Mouse (Mus musculus) liver, embryonic 18 days (tissue): ENCODE results near the gene Pcsk4. TPM values are rescaled to one million over a fixed set of nuclear protein-coding genes. Genes with fewer than 3 reads are reported as not detected.

Experiments used
- polyA plus RNA-seq: library from polyadenylated mRNA; depleted of rRNA; stranded (reverse); fragments of >200 nt; gene quantifications from 2 replicates; pipeline ENCODE4 v1.2.3, GENCODE M21; 2012; rRNA removed

Pcsk4 gene
- 9.3 and 9.5 TPM in 2 replicates for polyA plus RNA-seq

DNA sequence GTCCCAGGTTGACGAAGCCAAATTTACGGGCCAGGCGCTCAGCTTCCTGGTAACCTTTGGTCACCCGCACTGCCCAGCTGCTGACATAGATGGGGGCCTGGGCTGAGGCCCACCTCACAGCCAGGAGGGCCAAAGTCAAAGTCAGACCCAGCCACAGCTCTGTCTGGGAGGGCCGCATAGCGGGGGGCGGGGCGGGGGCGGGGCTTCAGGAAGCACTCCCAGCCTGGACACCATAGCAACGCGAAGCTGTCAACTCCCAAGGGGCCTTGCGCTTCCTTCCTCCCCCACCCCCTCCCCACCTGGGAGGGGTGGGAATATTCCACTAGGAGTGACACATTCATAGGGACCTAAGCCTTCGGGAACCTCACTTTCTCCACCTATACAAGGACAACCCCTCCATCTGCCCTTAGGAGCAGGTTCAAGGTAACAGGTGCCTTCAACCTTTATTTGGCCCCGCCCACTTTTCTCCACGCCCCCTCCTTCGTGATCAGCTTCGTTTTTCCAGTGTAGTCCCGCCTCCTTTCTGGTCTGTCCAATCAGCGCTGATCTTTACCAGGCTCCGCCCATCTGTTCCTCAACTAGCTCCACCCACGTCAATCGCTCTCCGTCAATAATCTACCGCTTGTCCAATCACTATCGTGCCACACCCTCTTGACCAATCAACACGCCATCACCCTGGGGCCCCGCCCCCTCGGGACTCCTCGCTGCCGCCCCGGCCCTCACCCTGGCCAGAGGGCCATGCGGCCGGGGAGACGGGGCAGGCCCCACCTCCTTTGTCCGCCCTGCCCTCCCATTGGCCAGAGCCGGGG, at the start of gene Pcsk4, which contains the start of gene Reep6:
Pcsk4 (minus strand) TSS at position 226 of the 809 bp plus-strand sequence.
Reep6 (plus strand) TSS at position 681 of the 809 bp plus-strand sequence.

DNA sequence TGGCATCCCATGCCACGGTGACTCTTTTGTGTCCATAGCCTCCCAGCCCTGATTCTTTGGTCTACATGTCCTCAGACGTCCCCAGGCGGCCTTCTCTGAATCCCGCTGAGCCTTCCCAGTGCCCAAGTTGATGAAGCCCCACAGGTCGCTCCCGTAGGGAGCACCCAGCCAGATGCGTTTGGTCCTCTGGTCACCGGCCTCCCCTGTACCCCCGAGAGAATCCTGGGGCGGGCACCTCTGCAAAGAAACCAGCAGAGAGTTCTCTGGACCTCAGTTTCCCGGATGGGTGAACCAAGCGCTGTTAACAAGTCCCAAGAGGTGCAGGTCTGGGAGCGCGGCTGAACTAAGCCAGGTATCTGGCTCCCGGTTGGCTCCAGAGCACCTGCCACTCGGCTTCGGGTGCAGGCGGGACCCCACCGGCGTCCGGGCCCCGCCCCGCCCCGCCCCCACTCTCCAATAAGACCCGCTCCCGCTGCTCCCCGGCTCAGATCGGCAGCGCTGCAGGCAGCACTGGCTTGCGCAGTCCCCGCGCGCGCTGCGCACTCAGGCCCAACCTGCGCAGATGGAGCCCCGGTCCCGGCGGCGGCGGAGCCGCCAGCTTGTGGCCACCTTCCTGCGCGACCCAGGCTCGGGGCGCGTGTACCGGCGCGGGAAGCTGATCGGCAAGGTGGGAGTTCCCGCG, 26.8 kb upstream of the Pcsk4 start, which contains the start of gene Plk5:
Plk5 (plus strand) TSS at position 459 of the 682 bp plus-strand sequence.

DNA sequence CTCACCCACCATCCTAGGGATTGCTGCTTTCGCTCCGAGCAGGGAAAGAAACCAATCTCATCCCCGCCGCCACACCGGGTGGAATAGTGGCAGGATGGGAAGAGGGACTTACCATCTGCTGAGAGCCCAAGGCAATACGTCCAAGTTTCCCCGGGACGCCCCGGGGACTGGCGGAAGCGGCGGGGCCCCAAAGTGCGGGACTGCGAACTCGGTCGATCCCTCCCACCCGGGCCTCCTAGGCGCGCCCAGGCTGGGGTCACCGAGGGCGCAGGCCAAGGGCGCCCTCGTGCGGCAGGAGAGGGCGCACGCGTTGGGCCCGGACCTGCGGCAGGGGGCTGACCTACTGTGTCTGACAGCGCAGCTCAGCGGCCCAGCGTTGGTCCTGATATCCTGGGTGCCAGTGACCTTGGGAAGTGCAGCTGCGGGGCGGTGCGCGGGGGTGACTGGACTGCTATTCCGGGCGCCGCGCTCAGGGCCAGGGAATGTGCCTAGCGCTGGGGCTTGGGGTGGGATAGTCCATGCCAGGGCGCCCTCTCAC, 19.0 kb upstream of the Pcsk4 start, which contains the start of gene Adamtsl5:
Adamtsl5 (minus strand) TSS at position 169 of the 538 bp plus-strand sequence.

DNA sequence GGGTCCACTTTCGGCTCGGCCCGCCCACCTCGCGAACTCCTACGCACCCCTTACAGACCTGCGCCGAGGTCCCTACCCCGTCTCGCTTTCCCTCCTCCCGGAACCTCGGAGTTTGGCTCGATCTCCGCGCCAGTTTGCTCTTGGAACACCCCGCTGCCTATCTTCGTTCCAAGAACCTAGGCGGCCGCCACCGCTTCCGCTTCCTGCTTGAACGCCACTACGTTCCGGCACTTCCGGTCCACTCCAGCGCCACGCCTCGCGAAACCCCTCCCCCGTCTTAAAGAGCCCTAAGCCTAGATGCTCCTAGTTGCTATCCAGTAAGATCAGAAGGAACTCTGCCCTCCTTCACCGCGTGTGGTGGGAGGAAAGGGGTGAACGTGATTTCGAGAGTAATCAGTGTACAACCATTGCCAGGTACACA, 8.9 kb downstream of the Pcsk4 start, which contains the start of gene 2310011J03Rik:
2310011J03Rik (minus strand) TSS at position 198 of the 421 bp plus-strand sequence.

DNA sequence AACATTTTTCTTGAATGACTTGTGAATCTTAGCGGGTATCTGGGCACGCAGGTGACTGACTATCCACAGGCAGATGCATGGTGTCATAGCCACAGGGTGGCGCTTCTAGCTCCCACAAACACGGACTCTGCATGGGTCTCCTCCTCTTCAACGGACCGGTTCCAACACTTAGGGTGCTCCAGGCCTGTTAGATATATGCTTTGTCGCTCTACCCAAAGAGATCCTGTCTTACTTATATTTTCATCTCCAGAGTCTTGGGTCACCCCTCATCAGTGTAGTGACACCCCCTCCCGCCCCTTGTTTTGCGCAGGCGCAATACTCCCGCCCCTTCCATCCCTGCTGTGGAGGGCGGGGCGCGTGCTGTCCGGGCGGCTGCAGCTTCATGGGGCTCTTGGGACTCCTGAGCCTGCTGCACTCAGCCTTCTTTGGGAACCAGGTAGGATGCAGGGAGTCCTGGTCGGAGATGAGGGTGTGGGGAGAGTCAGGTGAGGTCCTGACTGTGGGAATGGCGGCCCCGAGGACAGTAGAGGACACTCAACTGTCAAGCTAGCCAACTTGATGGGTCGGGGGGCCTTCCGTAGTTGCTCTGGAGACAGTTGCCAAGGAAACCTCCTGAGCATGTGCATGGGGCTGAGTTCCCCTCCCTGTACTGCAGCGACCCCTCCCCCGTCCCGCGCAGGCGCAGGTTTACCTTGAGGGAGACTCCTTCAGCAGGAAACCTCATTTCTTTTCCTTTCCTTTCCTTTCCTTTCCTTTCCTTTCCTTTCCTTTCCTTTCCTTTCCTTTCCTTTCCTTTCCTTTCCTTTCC, 33.5 kb downstream of the Pcsk4 start, which contains the start of gene Apc2:
Apc2 (plus strand) TSS at position 360 of the 808 bp plus-strand sequence.

DNA sequence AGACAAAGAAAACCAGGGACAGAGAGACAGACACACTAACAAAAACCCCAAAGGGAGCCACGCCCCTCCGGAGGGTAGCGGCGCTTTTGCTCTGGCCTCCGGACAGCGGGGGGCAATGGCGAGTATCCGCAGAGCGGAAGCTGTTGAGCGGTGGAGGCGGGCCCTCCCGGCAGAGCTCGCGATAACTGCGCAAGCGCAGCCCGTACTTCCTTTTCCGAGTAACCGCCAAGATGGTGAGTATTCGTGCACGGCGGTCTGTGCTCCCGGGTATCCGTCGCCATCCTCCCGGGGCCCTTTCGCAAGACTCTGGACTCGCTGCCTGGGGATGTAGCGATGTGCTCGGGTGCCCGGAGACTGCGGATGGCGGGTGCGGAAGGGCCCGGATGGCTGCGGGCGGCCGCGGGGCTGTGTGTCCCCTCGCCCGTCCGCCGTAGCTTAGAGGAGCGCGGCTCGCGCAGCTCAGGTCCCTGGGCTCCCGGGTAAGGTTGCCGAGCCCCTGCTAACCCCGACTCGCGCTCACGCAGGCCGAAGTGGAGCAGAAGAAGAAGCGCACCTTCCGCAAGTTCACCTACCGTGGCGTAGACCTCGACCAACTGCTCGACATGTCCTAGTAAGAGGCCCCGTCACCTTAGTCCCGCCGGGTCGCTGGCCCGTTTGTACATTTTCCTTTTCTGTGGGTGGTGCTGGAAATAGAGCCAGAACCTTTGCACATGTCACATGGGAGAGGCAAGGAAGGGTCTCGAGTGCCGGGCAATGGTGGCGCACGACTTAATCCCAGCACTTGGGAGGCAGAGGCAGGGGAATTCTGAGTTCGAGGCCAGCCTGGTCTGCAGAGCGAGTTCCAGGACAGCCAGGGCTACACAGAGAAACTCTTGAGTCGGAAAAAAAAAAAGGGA, 36.8 kb downstream of the Pcsk4 start, which contains the start of gene Rps15:
Rps15 (plus strand) TSS at position 203 of the 896 bp plus-strand sequence.

Other genes with a start within 250 kb of the Pcsk4 start
- gene Sbno2, start 223.9 kb downstream of the Pcsk4 start, polyA plus RNA-seq = 10.4 and 13.9 TPM in 2 replicates
- gene Stk11, start 213.7 kb downstream of the Pcsk4 start, polyA plus RNA-seq = 63.7 and 77.6 TPM in 2 replicates
- gene Atp5d, start 190.9 kb downstream of the Pcsk4 start, polyA plus RNA-seq = 289 and 291 TPM in 2 replicates
- 0.83 and 0.97 TPM in 2 replicates for gene Cbarp, start 188.7 kb downstream of the Pcsk4 start, polyA plus RNA-seq
- 9.9 and 11.3 TPM in 2 replicates for gene Midn, start 181.2 kb downstream of the Pcsk4 start, polyA plus RNA-seq
- 24.2 and 30.3 TPM in 2 replicates for gene Cirbp, start 163.5 kb downstream of the Pcsk4 start, polyA plus RNA-seq
- 5.5 and 6.2 TPM in 2 replicates for gene 1600002K03Rik, start 156.6 kb downstream of the Pcsk4 start, polyA plus RNA-seq
- 0.31 and 0.38 TPM in 2 replicates for gene Efna2, start 150.0 kb downstream of the Pcsk4 start, polyA plus RNA-seq
- 12.0 and 12.6 TPM in 2 replicates for gene Mum1, start 103.1 kb downstream of the Pcsk4 start, polyA plus RNA-seq
- gene Ndufs7, start 80.4 kb downstream of the Pcsk4 start, polyA plus RNA-seq = 210 and 248 TPM in 2 replicates
- gene Gamt, start 68.5 kb downstream of the Pcsk4 start, polyA plus RNA-seq = 121 and 130 TPM in 2 replicates
- gene Dazap1, start 68.0 kb downstream of the Pcsk4 start, polyA plus RNA-seq = 53.8 and 62.0 TPM in 2 replicates
- 1,560 and 1,972 TPM in 2 replicates for gene Rps15, start 37.0 kb downstream of the Pcsk4 start, polyA plus RNA-seq
- 0.03 and 0.05 TPM in 2 replicates for gene Apc2, start 33.5 kb downstream of the Pcsk4 start, polyA plus RNA-seq
- 18.0 and 18.1 TPM in 2 replicates for gene 2310011J03Rik, start 9.0 kb downstream of the Pcsk4 start, polyA plus RNA-seq
- gene Reep6, start 455 bp upstream of the Pcsk4 start, polyA plus RNA-seq = 35.1 and 42.1 TPM in 2 replicates
- gene Adamtsl5, start 18.9 kb upstream of the Pcsk4 start, polyA plus RNA-seq = 2.4 and 3.2 TPM in 2 replicates
- gene Plk5, start 27.0 kb upstream of the Pcsk4 start, polyA plus RNA-seq = 0.42 and 0.46 TPM in 2 replicates
- gene Mex3d, start 58.2 kb upstream of the Pcsk4 start, polyA plus RNA-seq = 2.4 and 2.5 TPM in 2 replicates
- 54.7 and 60.4 TPM in 2 replicates for gene Mbd3, start 70.1 kb upstream of the Pcsk4 start, polyA plus RNA-seq
- 756 and 889 TPM in 2 replicates for gene Uqcr11, start 77.3 kb upstream of the Pcsk4 start, polyA plus RNA-seq
- 30.8 and 34.7 TPM in 2 replicates for gene Tcf3, start 104.1 kb upstream of the Pcsk4 start, polyA plus RNA-seq
- gene Onecut3, start 165.3 kb upstream of the Pcsk4 start, polyA plus RNA-seq = 0.01 TPM in 2 replicates
- gene Atp8b3, start 209.6 kb upstream of the Pcsk4 start, polyA plus RNA-seq = 0.01 TPM in 2 replicates
- gene Rexo1, start 232.1 kb upstream of the Pcsk4 start, polyA plus RNA-seq = 14.0 and 19.7 TPM in 2 replicates
- gene Klf16, start 247.8 kb upstream of the Pcsk4 start, polyA plus RNA-seq = 5.5 and 6.4 TPM in 2 replicates